Mouse (Mus musculus) hindbrain, embryonic 15.5 days (tissue): Measurements from ENCODE around the gene Cd47. TPM values are rescaled to one million over a fixed set of nuclear protein-coding genes. Genes with fewer than 3 reads are reported as not detected.

ENCODE experiments used
- ATAC-seq: fragments of 200-750 bp; cut with Nextera tagmentation; 2 replicates; pipeline ENCODE4 v1.8.0; 2017; ENCODE audit warnings: low read depth, moderate number of reproducible peaks, moderate TSS enrichment; ENCODE audit not compliant: low FRiP score
- H3K27ac ChIP-seq: fragments of 300-500 bp; sonication (generic); replicated peaks from 2 replicates; pipeline ENCODE4 v1.5.1; 2015; ENCODE audit warnings: mild to moderate bottlenecking, inconsistent platforms
- H3K27me3 ChIP-seq: fragments of 300-500 bp; sonication (generic); 2 replicates; pipeline ENCODE4 v1.6.1; 2015; ENCODE audit warnings: control low read depth, inconsistent platforms
- H3K36me3 ChIP-seq: fragments of 300-500 bp; sonication (generic); 2 replicates; pipeline ENCODE4 v1.6.1; 2015; ENCODE audit warnings: control low read depth, inconsistent platforms
- H3K4me1 ChIP-seq: fragments of 300-500 bp; sonication (generic); replicated peaks from 2 replicates; pipeline ENCODE4 v1.6.1; 2015; ENCODE audit warnings: control low read depth, inconsistent platforms
- H3K4me2 ChIP-seq: fragments of 300-500 bp; sonication (generic); 2 replicates; pipeline ENCODE4 v1.6.1; 2015; ENCODE audit warnings: moderate library complexity, mild to moderate bottlenecking, inconsistent platforms
- H3K4me3 ChIP-seq: fragments of 300-500 bp; sonication (generic); 2 replicates; pipeline ENCODE4 v1.5.1; 2015; ENCODE audit warnings: mild to moderate bottlenecking, inconsistent platforms
- H3K9ac ChIP-seq: fragments of 300-500 bp; sonication (generic); 2 replicates; pipeline ENCODE4 v1.6.1; 2015; ENCODE audit warnings: inconsistent platforms
- H3K9me3 ChIP-seq: fragments of 300-500 bp; sonication (generic); 2 replicates; pipeline ENCODE4 v1.6.1; 2016; ENCODE audit warnings: control low read depth, inconsistent platforms
- WGBS: fragments of 180-500 bp; shearing (Covaris S2); methylation state at CpG from one replicate; pipeline ENCODE4 v1.1.7; 2015; 5-methylcytosine and 5-hydroxymethylcytosine counted together
- polyA plus RNA-seq: library from polyadenylated mRNA; unstranded; fragments of >200 nt; fragmentation: Nextera tagmentation; extraction: Ambion mirVana; gene quantifications from 2 replicates; pipeline ENCODE4 v1.2.1, GENCODE M21; 2015

The Cd47 gene
- polyA plus RNA-seq, 1 experiment from 2014 or later, result 170 TPM

- 79% methylated on average over 3 of the region's 3 CpGs for WGBS
- ATAC-seq, result no peak
- no peaks in the 10 kb centered on the region; the same call in 1 of the 2 replicates for H3K36me3 ChIP-seq
Measured at GRCm38 (mm10) chr16:49887290-49887689, 87.0 kb downstream of the Cd47 start.

GRCm38 (mm10) chr16:49887811-49888564 is 87.7 kb downstream of the Cd47 start:
- ATAC-seq, result no peak
- Histone ChIP-seq H3K4me2 (no peak overlapping the region), H3K27ac (no peak overlapping the region), H3K4me1 (0 out of 2 replicates have a peak, but pooled peaks cover 3% of the 10 kb centered on the region), H3K4me3 (no peak overlapping the region), H3K9ac (no peak overlapping the region), H3K36me3 (no peaks in the 10 kb centered on the region; the same call in 1 of the 2 replicates), H3K9me3 (no peaks in the 10 kb centered on the region), H3K27me3 (no peaks in the 10 kb centered on the region)
- 72% methylated on average over 9 of the region's 9 CpGs for WGBS

More at GRCm38 (mm10) chr16:49887290-49887689, 87.0 kb downstream of the Cd47 start:
- H3K4me1 ChIP-seq, result 0 out of 2 replicates have a peak, but pooled peaks cover 3% of the 10 kb centered on the region
- no peaks in the 10 kb centered on the region for H3K27me3 ChIP-seq
- H3K9ac ChIP-seq, result no peak overlapping the region
- no peak overlapping the region for H3K27ac ChIP-seq
- no peaks in the 10 kb centered on the region for H3K9me3 ChIP-seq
- no peak overlapping the region for H3K4me2 ChIP-seq
- H3K4me3 ChIP-seq, result no peak overlapping the region

- Histone ChIP-seq H3K9me3 (no peaks in the 10 kb centered on the region), H3K36me3 (no peaks in the 10 kb centered on the region; the same call in 1 of the 2 replicates), H3K27me3 (no peaks in the 10 kb centered on the region), H3K4me2 (no peak overlapping the region), H3K4me1 (0 out of 2 replicates have a peak, but pooled peaks cover 3% of the 10 kb centered on the region), H3K9ac (no peak overlapping the region), H3K27ac (no peak overlapping the region), H3K4me3 (no peak overlapping the region)
- WGBS, result 69% methylated on average over 2 of the region's 2 CpGs
- no peak for ATAC-seq
Measured at GRCm38 (mm10) chr16:49889031-49889655, 88.8 kb downstream of the Cd47 start.

DNA sequence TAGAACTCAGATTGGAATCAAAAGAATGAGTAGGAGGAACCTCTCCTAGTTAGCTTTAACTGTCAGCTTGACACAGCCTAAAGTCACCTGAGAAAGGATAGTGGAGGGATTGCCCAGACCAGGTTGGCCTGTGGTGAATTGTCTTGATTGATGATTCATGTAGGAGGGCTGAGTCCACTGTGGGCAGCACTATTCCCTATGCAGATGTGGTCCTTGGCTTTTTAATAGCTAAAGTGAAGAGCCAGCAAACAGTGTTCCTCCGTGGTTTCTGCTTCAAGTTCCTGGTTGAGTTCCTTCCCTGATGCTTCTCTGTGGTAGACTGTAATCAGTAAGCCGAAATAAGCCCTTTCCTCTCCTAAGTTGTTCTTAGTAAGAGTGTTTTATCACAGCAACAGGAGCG is 91.9 kb downstream of the Cd47 start:
- Histone ChIP-seq H3K27me3 (no peaks in the 10 kb centered on the region), H3K4me3 (no peak overlapping the region), H3K9ac (no peak overlapping the region), H3K27ac (no peak overlapping the region), H3K36me3 (no peaks in the 10 kb centered on the region), H3K4me2 (no peak overlapping the region), H3K9me3 (no peaks in the 10 kb centered on the region), H3K4me1 (0 out of 2 replicates have a peak, but pooled peaks cover 3% of the 10 kb centered on the region)
- ATAC-seq, result no peak
- WGBS, result 96% methylated on average over 3 of the region's 3 CpGs

- Histone ChIP-seq H3K27me3 (no peaks in the 10 kb centered on the region), H3K4me3 (no peak overlapping the region), H3K9me3 (no peaks in the 10 kb centered on the region), H3K4me2 (no peak overlapping the region), H3K27ac (no peak overlapping the region), H3K9ac (no peak overlapping the region), H3K4me1 (0 out of 2 replicates have a peak, but pooled peaks cover 3% of the 10 kb centered on the region), H3K36me3 (no peaks in the 10 kb centered on the region)
- ATAC-seq, result no peak
- WGBS, result 77% methylated on average over 2 of the region's 2 CpGs
Measured at GRCm38 (mm10) chr16:49892945-49893344, 92.6 kb downstream of the Cd47 start.

- H3K27me3 ChIP-seq, result no peaks in the 10 kb centered on the region
- no peaks in the 10 kb centered on the region for H3K4me1 ChIP-seq
- WGBS, result 74% methylated on average over 4 of the region's 4 CpGs
- ATAC-seq, result no peak
- H3K27ac ChIP-seq, result no peak overlapping the region
- H3K9ac ChIP-seq, result no peak overlapping the region
- H3K9me3 ChIP-seq, result no peaks in the 10 kb centered on the region
- 0 out of 2 replicates have a peak, but pooled peaks cover 4% of the 10 kb centered on the region for H3K36me3 ChIP-seq
- H3K4me3 ChIP-seq, result no peak overlapping the region
- H3K4me2 ChIP-seq, result no peak overlapping the region
Measured at GRCm38 (mm10) chr16:49894624-49895023, 94.3 kb downstream of the Cd47 start.

DNA sequence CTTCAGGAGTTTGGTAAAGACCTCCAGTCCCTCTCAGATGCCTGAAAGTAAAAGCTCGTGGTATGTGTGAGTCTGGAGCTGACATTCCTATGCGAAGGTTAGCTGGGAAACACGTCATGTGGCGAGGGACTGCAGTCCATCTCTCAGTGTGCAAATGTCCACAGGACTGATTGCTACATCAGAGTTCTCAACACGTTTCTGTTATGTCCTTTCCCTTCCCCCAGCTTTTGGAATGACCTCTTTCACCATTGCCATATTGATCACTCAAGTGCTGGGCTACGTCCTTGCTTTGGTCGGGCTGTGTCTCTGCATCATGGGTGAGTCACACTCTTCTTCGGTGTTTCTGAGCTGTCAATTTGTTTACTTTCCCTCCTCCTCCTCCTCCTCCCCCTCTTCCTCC is 95.8 kb downstream of the Cd47 start:
- WGBS, result 86% methylated on average over 8 of the region's 8 CpGs
- no peak overlapping the region for H3K4me2 ChIP-seq

GRCm38 (mm10) chr16:49901395-49901794 is 101.1 kb downstream of the Cd47 start:
- Histone ChIP-seq H3K9ac (no peak overlapping the region), H3K36me3 (0 out of 2 replicates have a peak, but pooled peaks cover 7% of the 10 kb centered on the region), H3K4me2 (no peak overlapping the region), H3K4me3 (no peak overlapping the region), H3K4me1 (no peaks in the 10 kb centered on the region), H3K27ac (no peak overlapping the region), H3K9me3 (no peaks in the 10 kb centered on the region), H3K27me3 (no peaks in the 10 kb centered on the region)
- no peak for ATAC-seq

More for the DNA sequence above, 95.8 kb downstream of the Cd47 start:
- no peak overlapping the region for H3K27ac ChIP-seq
- no peak overlapping the region for H3K9ac ChIP-seq
- ATAC-seq, result no peak
- H3K36me3 ChIP-seq, result 0 out of 2 replicates have a peak, but pooled peaks cover 7% of the 10 kb centered on the region
- H3K4me1 ChIP-seq, result no peaks in the 10 kb centered on the region
- H3K27me3 ChIP-seq, result no peaks in the 10 kb centered on the region
- H3K4me3 ChIP-seq, result no peak overlapping the region
- no peaks in the 10 kb centered on the region for H3K9me3 ChIP-seq

- H3K36me3 ChIP-seq, result 0 out of 2 replicates have a peak, but pooled peaks cover 7% of the 10 kb centered on the region
- no peaks in the 10 kb centered on the region for H3K4me1 ChIP-seq
- 91% methylated on average over 5 of the region's 5 CpGs for WGBS
- H3K9ac ChIP-seq, result no peak overlapping the region
- no peak overlapping the region for H3K27ac ChIP-seq
- no peak overlapping the region for H3K4me2 ChIP-seq
- no peak overlapping the region for H3K4me3 ChIP-seq
- no peak for ATAC-seq
- H3K27me3 ChIP-seq, result no peaks in the 10 kb centered on the region
- H3K9me3 ChIP-seq, result no peaks in the 10 kb centered on the region
Measured at GRCm38 (mm10) chr16:49902083-49902482, 101.8 kb downstream of the Cd47 start.

- Histone ChIP-seq H3K4me1 (peaks cover 5% of the 10 kb centered on the region; the same call in 1 of the 2 replicates), H3K9me3 (no peaks in the 10 kb centered on the region), H3K4me3 (no peak overlapping the region), H3K27me3 (no peaks in the 10 kb centered on the region), H3K4me2 (no peak overlapping the region), H3K27ac (no peak overlapping the region), H3K9ac (no peak overlapping the region), H3K36me3 (0 out of 2 replicates have a peak, but pooled peaks cover 4% of the 10 kb centered on the region)
- 91% methylated on average over 10 of the region's 10 CpGs for WGBS
- ATAC-seq, result no peak
Measured at GRCm38 (mm10) chr16:49904248-49904930, 104.1 kb downstream of the Cd47 start.

- Histone ChIP-seq H3K36me3 (no peaks in the 10 kb centered on the region), H3K4me3 (no peak overlapping the region), H3K27ac (no peak overlapping the region), H3K9ac (no peak overlapping the region), H3K27me3 (no peaks in the 10 kb centered on the region), H3K9me3 (no peaks in the 10 kb centered on the region), H3K4me1 (peaks cover 7% of the 10 kb centered on the region; the same call in 1 of the 2 replicates), H3K4me2 (no peak overlapping the region)
- no peak for ATAC-seq
- 84% methylated on average over 3 of the region's 3 CpGs for WGBS
Measured at GRCm38 (mm10) chr16:49905041-49905440, 104.7 kb downstream of the Cd47 start.

DNA sequence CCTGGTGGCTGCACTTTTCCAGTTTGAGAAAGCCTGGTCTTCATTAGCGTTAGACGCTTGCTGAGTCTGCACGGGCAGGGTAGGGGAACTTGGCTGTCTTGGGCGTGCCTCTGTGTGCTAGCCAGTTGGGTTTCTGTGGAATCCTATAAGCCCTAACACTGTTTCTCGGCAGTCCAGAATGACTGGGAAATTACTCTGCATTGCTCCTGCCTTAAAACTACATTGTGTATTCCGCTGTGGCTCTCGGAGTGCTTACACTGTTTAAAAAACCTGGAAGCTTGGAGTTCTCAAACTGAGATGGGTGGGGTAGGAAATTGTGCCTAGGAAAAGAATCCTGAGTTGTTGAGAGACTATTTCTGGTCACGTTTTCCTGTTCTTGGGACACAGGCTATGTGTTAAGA is 105.3 kb downstream of the Cd47 start:
- H3K4me2 ChIP-seq, result no peak overlapping the region
- no peak overlapping the region for H3K27ac ChIP-seq
- H3K9me3 ChIP-seq, result no peaks in the 10 kb centered on the region
- WGBS, result 71% methylated on average over 8 of the region's 8 CpGs
- no peak overlapping the region for H3K4me3 ChIP-seq
- peaks cover 7% of the 10 kb centered on the region; the same call in 1 of the 2 replicates for H3K4me1 ChIP-seq
- ATAC-seq, result no peak
- H3K36me3 ChIP-seq, result no peaks in the 10 kb centered on the region
- H3K9ac ChIP-seq, result no peak overlapping the region
- H3K27me3 ChIP-seq, result no peaks in the 10 kb centered on the region
